Mouse (Mus musculus) frontal cortex, adult (tissue): ENCODE measurements around the gene Sde2.
"Not testable (repeated sequence)": the region's sequence is repeated elsewhere in the genome, so short reads cannot be mapped to it uniquely, and the experiment has no call there.

Experiments used
- ATAC-seq: cut with Nextera tagmentation; 2 replicates; pipeline ENCODE4 v1.9.2; 2017; ENCODE audit warnings: mild to moderate bottlenecking, moderate library complexity, mixed read lengths; ENCODE audit not compliant: low TSS enrichment

The Sde2 gene

DNA sequence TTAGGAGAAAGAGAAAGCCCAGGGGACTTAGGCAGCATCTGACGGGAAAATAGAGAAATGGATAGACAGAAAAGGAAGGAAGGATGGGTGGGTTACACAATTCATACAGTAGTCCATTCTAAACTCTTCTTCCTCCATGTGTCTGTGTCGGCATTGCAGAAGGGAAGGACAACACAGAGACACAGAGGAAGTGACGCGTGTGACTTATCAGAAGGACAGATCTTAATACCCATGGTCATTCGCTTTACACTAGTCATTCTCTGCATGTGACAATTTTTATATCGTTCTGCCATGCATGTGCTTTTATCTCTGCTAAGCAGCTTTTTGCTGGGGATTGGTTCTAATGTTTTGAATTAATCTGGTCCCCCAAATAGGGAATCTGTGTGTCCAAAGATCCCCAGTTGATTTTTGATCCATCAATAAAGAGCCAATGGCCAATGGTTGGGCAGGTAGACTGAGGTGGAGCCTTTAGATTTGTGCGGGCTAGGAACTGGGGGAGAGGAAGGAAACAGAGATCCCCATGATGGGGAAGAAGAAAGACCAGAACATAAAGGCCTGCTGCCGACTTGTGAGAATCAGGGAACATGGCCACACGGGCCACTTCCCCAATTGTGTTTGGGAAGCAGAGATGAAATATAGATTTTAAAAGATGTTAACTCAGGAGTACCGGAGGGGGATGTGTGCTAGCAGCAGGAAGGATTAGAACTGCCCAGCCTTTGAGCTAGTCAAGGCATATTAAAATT lies 15.5 kb upstream of the Sde2 start:
- no peak for ATAC-seq

DNA sequence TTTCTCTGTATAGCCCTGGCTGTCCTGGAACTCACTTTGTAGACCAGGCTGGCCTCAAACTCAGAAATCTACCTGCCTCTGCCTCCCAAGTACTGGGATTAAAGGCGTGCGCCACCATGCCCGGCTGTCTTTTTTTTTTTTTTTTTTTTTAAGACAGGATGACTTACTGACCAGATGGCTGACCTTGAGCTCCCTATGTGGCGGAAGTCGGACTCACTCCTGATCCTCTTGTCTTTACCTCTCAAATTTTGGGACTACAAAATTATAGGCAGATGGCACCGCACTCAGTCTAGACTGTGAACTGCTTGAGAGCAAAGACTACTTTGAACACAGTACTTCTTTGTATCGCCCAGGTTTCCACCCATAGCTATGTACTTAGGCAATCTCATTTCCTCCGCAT lies 14.5 kb upstream of the Sde2 start:
- ATAC-seq: not testable (repeated sequence)

DNA sequence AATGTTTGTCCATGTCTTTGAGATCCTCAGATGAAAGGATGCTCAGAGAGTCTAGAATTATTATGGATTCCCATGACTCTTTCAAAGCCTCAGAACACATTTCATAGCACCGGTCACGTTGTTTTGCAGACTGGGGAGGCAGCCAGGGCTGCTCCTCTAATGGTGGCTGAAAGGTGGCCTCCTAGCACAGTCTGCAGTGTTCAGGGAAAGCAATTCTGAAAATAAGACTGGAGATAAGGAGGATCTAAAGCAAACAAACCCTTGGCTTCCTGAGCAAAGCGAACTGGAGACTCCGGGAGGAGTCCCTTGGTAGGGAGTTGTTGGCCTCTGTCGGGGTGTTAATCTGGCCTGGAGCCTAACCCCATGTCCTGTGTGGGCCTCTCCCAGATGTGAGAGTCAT lies 13.7 kb upstream of the Sde2 start:
- ATAC-seq: no peak

DNA sequence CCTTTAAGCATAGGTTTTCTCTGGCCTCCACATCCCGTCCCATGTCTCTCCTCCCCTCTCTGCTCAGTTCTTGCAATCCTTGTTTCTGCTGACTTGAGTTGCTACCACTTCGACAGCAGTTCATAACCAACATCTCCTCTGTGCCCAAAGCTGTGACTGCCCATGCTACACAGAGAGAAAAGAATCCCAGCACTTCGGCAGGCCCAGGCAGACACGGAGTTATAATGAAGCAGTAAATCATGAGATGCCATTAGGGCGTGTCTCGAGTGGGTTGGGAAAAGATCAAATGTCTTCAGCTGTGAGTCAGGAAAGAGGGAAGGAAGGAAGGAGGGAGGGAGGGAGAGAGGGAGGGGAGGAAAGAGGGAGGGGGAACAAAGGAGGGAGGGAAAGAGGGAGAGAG lies 12.9 kb upstream of the Sde2 start:
- no peak for ATAC-seq

DNA sequence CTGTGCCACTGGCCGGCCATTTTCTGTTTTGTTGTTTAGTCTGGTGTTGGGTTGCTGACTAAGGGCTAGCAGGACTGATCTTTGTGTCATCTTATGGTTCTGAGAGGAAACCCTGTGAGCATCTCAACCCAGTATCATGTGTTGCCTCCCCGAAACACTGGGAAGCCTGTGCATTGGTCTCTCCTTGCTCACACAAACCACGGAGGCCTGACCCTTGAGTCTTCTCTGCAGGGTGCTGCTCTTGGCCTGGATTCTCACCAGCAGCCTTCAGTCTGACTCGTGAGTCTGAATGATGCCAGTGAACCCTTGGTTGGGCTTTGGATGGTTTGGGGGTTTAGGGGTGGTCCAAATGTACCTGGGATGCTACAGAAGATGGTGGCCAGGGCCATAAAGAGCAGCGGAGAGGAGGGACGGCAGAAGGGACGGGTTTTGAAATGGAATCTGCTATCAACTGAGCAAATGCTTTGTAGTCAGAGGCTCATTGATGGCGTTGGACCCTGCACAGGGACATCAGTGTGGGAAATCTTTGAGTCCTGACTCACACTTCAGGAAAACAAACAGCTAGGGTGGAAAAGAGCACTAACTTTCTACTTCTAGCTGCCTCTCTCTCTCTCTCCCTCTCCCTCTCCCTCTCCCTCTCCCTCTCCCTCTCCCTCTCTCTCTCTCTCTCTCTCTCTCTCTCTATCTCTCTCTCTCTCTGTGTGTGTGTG lies 11.6 kb upstream of the Sde2 start:
- no peak for ATAC-seq

DNA sequence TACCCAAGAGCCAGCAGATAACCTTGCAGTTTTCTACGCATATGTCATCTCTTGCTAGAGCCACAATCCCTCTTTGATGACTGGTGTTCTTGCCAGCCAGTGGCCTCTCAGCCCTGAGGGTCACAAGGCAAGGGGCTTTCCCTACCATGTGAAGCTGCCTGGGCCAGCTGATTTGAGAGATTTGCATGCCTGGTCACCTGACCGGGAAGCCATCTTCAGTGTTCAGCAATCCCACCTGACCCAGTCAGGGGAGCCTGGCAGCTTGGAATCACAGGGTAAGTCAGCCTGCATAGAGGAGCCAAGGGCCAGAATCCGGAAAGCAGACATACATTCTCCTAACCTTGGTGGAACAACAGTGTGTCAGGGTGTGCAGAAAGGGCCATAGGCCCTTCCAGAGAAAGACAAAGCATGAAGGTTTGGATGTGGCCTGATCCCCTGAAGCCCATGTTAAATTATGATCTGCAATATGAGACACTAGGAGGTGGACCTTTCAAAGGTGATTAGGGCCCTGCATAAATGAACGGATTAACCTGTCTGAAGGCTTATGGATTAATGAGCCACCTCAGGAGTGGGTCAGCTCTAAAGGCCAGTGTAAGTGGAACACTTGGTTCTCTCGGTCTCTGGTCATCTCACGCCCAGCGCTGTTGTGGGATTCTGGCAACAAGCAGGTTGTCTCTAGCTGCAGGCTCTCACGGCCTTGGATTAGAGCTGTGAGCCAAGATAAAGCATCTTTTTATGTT lies 9.2 kb upstream of the Sde2 start:
- ATAC-seq: no peak

DNA sequence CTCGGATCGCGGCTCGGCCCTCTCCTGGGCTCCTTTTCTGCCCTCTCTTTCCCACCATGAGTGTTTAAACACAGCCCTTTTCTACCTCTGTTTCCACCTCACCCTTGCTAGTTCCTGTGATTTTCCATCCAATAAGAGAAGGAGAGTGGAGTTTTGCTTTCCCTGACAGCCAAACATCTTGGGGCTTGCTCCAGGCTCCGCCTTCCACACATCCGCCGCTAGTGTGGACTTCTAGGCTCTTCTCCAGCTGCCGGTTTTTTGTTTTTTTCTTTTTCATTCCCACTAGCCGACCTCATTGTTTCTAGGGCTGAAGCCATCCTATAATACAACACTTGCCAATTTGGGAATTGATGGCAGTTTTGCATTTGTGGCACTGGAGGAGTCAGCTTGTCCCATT lies 2.8 kb upstream of the Sde2 start:
- ATAC-seq: peak; percentile 62

DNA sequence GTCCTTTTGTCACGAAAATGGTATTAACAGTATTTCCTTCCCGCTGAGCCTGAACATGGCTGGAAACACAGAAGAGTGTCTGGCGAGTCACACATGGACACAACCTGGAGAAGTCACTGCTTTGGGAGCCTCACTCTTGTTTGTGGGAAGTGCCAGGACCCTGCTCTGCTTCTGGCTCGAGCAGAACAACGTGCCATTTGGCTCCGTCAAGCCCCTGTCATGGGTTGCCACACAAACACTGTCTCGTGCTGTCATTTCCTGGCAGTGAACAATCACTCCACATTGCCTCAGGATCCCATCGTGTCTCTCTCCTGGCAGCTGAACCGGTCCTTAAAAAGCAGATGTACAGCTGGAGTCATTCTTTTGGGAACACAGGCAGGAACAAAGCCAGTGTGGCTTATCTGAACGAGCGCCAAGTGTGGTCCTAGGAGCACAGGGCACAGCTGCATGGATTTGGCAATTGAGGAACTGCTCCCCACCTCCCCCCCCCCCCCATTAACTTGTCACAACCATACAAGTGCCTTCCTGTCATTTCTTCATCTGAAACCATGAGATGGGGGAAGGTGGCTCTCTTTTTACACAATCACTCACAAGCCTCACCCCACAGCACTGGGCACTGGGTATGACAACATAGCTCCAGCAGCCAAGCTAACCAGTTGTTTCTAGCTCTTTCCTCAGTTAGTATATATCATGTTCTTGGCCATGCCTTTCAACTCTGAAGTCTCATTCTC lies 2.3 kb upstream of the Sde2 start:
- peak; percentile 1; the same call in 1 of the 2 replicates for ATAC-seq

DNA sequence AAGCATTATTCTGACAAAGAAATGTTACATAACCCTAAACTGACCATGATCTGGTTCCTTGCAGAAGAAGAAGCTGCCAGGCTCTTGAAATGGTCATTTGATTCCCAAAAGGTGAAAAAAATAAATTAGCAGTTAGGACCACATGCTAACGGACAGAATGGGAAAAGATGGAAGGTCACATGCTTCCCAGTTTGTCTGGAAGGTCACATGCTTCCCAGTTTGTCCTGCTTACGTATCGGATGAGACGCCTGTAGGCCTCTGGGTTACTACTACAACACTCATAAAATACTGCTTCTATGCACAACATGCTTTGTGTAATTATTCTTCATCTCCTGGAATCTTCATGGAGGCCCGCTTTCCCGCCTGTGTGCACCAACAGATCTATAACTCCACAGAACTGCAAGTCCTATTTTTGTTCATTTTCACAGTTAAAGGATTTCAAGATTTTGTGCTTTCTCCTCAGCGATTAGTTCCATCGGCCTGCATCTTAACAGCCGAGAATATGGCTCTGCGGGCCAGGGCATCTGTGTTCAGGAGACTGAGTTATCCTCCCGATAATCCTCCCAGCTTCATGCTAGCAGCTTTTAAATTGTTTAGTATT lies 1.1 kb upstream of the Sde2 start:
- 0 out of 2 replicates have a peak, but pooled peaks have one; percentile 1 for ATAC-seq

DNA sequence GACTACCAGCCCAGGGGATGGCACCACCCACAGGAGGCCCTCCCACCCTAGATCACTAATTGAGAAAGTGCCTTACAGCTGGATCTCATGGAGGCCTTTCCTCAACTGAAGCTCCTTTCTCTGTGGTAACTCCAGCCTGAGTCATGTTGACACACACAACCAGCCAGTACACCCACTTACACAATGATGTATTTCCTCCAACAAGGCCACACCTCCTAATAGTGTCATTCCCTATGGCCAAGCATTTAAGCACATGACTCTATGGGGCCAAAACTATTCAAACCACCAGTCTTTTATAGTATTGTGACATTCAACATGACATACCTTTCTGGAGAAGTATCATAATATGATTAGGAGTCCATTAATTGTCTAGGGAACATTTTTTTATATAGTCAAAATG lies 7.8 kb downstream of the Sde2 start:
- no peak for ATAC-seq

DNA sequence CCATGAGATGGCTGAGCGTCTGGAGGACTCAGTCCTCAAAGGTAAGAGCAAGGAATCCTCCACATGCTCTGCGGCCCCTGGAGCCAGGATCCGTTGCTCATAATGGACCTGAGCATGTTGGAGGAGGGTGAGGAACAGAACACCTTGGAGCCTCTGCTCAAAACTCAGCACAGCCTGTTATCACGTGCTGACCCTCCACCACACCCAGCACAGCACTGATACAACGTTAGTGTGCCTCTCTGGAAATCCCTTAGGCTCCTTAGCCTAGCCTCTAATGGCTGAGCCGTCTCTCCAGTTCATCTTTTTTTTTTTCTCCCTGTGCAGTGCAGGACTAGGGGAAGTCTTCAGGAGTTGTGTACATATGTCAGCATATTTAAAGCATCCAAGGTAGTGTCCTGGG lies 9.1 kb downstream of the Sde2 start:
- ATAC-seq: no peak

DNA sequence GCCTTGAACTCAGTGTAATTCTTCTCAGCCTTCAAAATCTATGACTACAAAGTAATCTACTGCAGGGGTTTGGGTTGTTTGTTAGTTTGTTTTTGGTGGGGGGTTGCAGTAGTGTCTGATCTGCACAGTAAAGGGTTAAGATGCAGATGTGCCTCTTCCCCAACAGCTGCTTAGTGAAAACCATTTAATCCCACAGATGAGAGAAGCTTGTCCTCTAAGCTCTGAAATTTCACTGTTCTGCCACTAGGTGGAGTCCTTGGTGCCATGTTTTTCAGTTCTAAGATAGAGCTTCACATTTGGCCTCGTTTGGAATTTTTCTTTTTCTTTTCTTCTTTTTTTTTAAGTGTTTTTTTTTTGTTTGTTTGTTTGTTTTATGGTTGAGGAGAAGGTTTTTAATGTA lies 12.7 kb downstream of the Sde2 start:
- ATAC-seq: peak; percentile 82

DNA sequence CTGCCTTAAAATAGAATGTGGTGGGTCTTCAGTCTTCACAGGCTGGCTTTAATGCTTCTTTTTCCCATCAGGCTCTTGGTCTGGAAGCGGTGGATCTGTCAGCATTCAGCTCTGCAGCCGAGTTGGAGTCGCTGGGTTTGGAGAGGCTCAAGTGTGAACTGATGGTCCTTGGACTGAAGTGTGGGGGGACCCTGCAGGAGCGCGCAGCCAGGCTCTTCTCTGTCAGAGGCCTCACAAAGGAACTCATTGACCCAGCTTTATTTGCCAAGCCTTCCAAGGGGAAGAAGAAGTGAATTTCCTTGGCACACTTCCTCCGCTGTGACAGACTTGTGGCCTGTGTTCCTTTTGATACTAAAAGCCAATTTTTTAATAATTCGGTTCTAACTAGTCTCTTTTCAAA lies 15.1 kb downstream of the Sde2 start:
- no peak for ATAC-seq

DNA sequence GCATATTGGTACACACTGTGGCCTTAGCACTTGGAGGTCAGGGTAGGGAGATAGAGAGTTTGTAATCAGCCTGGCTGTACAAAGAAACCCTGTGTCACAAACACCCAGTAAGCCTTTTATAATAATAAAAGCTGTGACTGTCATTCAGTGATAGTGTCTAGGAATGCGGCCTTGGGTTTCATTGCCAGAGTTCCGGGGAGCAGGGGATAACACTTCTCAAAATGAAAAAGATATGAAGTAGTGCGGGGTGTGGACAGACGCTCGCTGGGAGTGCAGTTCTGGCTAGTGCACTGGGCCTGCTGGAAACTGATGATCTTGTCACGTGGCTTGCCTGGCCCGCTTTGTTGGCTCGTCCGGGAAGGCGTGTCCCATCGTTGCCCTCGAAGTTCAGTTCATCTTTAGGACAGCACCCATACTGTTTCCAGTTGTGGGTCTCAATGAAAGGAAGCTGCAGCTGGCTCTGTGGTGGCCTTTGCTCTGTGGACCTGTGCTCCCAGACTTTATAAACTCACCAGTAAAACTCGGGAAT lies 19.3 kb downstream of the Sde2 start:
- no peak for ATAC-seq

DNA sequence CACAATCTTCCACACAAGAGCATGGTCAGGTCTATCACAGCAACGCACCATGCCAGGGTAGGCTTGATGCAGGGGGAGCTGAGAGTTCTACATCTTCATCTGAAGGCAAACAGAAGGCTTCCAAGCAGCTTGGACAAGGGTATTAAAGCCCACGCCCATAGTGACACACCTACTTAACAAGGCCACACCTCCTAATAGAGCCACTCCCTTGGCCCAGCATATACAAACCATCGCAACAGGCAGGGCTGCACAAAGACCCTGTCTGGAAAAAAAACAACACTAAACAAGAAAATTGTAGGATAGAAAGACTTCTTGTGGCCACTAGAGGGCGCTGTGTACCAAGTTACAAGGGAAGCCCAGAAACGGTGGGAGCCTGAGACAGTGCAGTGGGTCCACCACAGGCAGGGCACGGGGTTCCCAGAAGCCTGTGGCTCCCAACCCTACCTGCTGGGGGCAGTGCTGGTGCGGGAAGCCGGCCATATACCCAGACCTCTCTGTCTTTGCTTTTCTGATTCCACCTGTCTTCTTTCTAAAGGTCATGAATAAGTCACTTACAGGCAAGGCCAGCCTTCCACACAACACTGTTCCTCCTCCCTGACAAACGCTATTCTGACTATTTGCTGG lies 23.0 kb downstream of the Sde2 start:
- ATAC-seq: peak; percentile 52; the same call in 1 of the 2 replicates

DNA sequence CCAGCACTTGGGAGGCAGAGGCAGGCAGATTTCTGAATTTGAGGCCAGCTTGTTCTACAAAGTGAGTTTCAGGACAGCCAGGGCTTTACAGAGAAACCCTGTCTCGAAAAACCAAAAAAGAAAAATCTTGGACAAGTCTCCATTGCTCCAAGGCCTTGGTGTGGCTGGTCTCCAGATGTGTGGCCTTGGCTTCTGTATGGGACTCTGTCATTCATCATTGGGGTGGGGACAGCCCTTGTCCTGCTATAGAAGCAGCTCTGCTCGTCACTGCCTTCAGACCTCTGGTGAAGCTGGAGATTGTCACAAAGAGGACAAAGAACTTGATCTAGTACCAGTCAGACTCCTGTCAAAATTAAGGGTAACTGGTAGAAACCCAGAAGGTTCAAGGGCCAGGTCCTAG lies 23.7 kb downstream of the Sde2 start:
- no peak for ATAC-seq

DNA sequence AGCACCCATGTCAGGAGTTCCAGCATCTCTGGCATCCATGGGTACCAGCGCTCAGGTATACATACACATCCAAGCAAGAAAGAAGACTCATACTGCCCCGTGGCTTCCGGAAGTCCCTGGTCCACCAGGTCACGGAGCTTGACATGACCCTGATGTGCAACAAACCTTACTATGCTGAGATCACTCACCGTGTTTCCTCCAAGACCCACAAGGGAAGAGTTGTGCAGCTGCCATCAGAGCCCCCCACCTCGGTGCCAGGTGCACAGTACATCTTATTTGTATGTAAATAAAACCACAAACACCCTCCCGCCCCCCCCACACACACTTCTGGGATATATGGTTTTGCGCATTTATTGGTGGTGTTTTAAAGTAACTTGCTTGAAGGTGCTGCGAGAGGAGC lies 24.2 kb downstream of the Sde2 start:
- ATAC-seq: no peak

DNA sequence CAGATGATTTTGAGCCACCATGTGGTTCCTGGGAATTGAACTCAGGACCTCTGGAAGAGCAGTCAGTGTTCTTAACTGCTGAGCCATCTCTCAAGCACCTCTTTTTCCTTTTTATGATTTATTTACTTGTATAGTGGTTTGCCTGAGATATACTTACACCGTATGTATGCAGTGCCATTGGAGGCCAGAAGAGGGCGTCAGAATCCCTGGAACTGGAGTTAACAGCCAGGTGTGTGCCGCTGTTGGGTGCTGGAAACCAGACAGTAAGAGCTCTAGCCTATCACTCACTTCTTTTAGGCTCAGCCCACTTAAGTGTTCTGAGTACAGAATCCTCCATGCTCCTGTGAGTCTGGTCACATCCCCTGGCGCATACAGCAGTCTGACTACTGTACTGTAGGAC lies 26.5 kb downstream of the Sde2 start:
- ATAC-seq: no peak

DNA sequence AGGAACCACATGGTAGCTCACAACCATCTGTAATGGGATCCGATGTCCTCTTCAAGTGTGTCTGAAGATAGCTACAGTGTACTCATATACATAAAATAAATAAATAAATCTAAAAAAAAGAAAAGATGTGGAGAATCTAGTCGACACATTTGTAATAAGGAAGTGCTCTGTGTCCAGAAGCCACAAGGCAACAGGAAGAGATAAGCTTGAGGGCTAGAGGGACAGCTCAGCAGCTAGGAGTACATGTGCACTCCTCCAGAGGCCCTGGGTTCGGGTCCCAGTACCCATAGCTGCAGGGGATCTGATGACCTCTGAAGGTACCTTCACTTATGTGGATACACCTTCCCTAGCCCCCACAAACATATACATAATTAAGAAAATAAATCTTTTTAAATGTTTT lies 30.8 kb downstream of the Sde2 start:
- ATAC-seq: no peak

DNA sequence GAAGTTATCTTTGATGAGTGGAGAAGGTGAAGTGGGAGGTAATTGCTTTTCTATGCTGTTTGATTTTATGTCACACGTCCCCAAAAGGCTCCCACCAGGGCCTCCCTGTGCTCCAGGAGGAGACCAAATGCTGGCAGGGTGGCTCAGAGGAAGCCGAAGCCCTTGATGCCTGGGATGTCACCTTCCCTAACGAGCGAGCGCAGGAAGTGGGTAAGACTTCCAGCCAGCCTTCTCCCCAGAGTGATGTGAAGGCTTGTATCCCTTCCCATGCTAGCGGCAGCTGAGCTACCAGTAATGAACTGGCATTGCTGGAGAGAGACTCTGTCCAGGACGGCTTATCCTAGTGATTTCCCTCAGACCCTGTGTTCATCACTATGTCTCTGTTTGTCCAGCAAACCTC lies 32.8 kb downstream of the Sde2 start:
- no peak for ATAC-seq

DNA sequence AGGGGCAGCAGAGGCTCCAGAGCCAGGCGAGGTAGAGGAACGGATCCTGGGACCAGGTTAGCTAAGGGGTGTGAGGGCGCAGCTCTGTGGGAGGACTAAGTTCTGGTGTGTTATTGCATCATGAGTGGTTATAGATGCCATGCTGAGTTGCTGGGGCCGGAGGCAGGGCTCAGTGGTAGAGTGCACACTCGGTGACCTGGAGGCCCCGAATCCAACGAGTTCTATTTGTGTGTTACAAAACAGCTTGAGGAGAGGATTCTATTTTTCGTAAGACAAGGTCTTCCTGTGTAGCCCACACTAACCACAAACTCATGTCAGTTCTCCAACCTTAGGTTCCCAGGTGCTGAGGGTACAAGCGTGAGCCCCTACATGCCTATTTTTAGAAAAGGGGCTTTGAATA lies 33.6 kb downstream of the Sde2 start:
- no peak for ATAC-seq
